Comparison of ENCODE assay signal across 7 mouse cellular contexts in the genomic region with DNA sequence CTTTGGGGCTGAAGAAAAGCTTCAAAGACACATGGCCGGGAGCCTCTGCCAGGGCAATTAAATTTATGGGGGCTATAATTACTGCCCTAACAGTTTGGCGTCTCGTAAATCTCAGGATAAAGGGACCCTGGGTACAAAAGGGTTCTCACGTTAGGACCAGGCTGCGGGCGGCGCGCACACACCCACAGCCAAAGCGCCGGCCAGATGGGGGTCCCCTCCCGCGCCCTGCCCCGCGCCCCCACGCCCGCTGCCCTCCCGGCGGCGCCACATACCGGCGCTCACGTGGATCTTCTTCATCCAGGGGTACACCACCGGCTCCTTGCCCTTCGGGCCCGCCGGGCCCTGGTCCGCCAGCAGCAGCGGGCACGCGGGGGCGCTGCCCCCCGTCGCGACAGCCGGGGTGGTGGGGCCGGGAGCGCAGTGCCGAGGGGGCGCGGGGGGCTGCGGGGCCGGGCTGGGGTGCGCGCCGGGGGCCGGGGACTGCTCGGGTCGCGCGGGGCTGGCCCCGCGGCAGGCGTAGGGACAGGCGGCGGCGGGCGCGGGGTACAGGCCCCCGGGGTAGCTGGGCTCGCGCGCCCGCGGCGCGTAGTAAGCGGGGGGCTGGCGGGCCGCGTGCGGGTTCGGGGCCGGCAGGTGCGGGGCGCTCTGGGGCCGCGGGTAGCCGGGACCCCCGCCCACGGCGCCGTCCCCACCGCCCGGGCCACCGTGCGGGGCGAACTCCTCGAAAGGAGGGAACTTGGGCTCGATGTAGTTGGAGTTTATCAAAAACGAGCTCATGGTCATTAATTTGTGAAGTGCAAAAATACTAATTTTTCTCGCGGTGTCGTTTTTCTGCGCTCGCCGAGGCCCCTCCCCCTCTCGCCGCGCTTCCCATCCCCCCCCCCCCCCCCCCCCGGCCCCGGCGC. TPM values are rescaled to one million over a fixed set of nuclear protein-coding genes. Genes with fewer than 3 reads are reported as not detected.
DNase-seq lines count a peak whose midpoint lies in the region; ATAC-seq and TF ChIP-seq lines count a peak whose summit lies in the region.

A gene (minus strand): TSS at position 848 of the 905 bp plus-strand sequence.

- no peaks in the 10 kb centered on the region for H3K36me3 ChIP-seq in testis, adult 2 months (ENCODE audit: control insufficient read depth, insufficient read depth, low read length)
- H3K36me3 ChIP-seq in forebrain, embryonic 14.5 days (ENCODE audit: control insufficient read depth, insufficient read depth, low read length), result no peaks in the 10 kb centered on the region
- H3K36me3 ChIP-seq in neural tube, embryonic 11.5 days (ENCODE audit: control insufficient read depth, insufficient read depth, low read length), result peaks cover 2% of the 10 kb centered on the region; the same call in 1 of the 2 replicates

- no peak for TF ChIP-seq POLR2A in testis, adult 2 months (IDR thresholded peaks at IDR 0.05; ENCODE audit: control insufficient read depth, low read depth, low read length)

- peak within 1 kb of the TSS; percentile 61 for H3K4me2 ChIP-seq in forebrain, embryonic 14.5 days (ENCODE audit: low read length)
- peak within 1 kb of the TSS; percentile 99 for H3K4me2 ChIP-seq in neural tube, embryonic 11.5 days (ENCODE audit: low read depth)

- no peak for TF ChIP-seq CTCF in testis, adult 2 months (IDR thresholded peaks at IDR 0.05; ENCODE audit: control insufficient read depth, insufficient read depth, insufficient replicate concordance, low read depth, low read length)

- H3K27me3 ChIP-seq in testis, adult 2 months (ENCODE audit: control insufficient read depth, insufficient read depth, low read length), result no peaks in the 10 kb centered on the region
- H3K27me3 ChIP-seq in forebrain, embryonic 14.5 days (replicated peaks; ENCODE audit: control insufficient read depth, insufficient read depth, low read length), result peaks cover 97% of the 10 kb centered on the region
- H3K27me3 ChIP-seq in neural tube, embryonic 11.5 days (ENCODE audit: control insufficient read depth, insufficient read depth, low read length), result no peaks in the 10 kb centered on the region

- no peak for ATAC-seq in forebrain, embryonic 14.5 days
- peak; percentile 75 for ATAC-seq in neural tube, embryonic 11.5 days (ENCODE audit: insufficient read depth, low FRiP score, low TSS enrichment)

- no peak within 1 kb of the TSS for H3K9ac ChIP-seq in forebrain, embryonic 14.5 days (ENCODE audit: low read length)
- H3K9ac ChIP-seq in neural tube, embryonic 11.5 days (ENCODE audit: low read length), result peak within 1 kb of the TSS; percentile 97

- 0% methylated on average over 64 of the region's 102 CpGs for WGBS in forebrain, embryonic 14.5 days
- WGBS in neural tube, embryonic 11.5 days, result under 1% methylated on average over 58 of the region's 102 CpGs

- peak within 1 kb of the TSS; percentile 96 for H3K4me3 ChIP-seq in testis, adult 2 months (ENCODE audit: control insufficient read depth, low read depth, low read length)
- H3K4me3 ChIP-seq in forebrain, embryonic 14.5 days (ENCODE audit: low read depth, low read length), result peak within 1 kb of the TSS; percentile 33
- peak within 1 kb of the TSS; percentile 85 for H3K4me3 ChIP-seq in neural tube, embryonic 11.5 days (ENCODE audit: low read depth, low read length)

- peaks cover 10% of the 10 kb centered on the region for H3K4me1 ChIP-seq in testis, adult 2 months (ENCODE audit: control insufficient read depth, insufficient read depth, low read length)
- H3K4me1 ChIP-seq in forebrain, embryonic 14.5 days (ENCODE audit: control insufficient read depth, insufficient read depth, low read length), result peaks cover 6% of the 10 kb centered on the region; the same call in 1 of the 2 replicates
- H3K4me1 ChIP-seq in neural tube, embryonic 11.5 days (ENCODE audit: control insufficient read depth, insufficient read depth, low read length), result peaks cover 63% of the 10 kb centered on the region

- H3K27ac ChIP-seq in testis, adult 2 months (ENCODE audit: control insufficient read depth, insufficient read depth, low read depth, low read length), result peak within 1 kb of the TSS; percentile 69
- H3K27ac ChIP-seq in forebrain, embryonic 14.5 days (ENCODE audit: low read depth, low read length), result no peak within 1 kb of the TSS
- H3K27ac ChIP-seq in neural tube, embryonic 11.5 days (ENCODE audit: low read depth, low read length), result peak within 1 kb of the TSS; percentile 100

- no peak for DNase-seq in testis, postnatal 14 days (ENCODE audit: low spot score)
- no peak for DNase-seq in forebrain, embryonic 14.5 days (ENCODE audit: low spot score)
- DNase-seq in kidney, postnatal 4 days, result peak; percentile 41 to 66
- peak; percentile 82 for DNase-seq in neural tube, embryonic 11.5 days (ENCODE audit: low spot score)
- no peak for DNase-seq in left cerebral cortex, adult 8-10 months (ENCODE audit: low spot score in 2 of 2)
- DNase-seq in T-cell, adult 2 months (ENCODE audit: low spot score), result no peak

- H3K9me3 ChIP-seq in forebrain, embryonic 14.5 days (replicated peaks; ENCODE audit: control insufficient read depth, low read length), result no peaks in the 10 kb centered on the region
- H3K9me3 ChIP-seq in neural tube, embryonic 11.5 days (ENCODE audit: control insufficient read depth, low read length), result no peaks in the 10 kb centered on the region

RNA-seq across cellular contexts. Expression of the gene that starts here (rescaled TPM):
- polyA plus RNA-seq in testis, adult 2 months (2012; rRNA removed), result 61.2 and 65.3 TPM in 2 replicates
- not detected in 2 replicates for polyA plus RNA-seq in forebrain, embryonic 14.5 days (2014; fragmentation: Nextera tagmentation; extraction: Ambion mirVana)
- 10.2 and 11.7 TPM in 2 replicates for polyA plus RNA-seq in neural tube, embryonic 11.5 days (2014; fragmentation: Nextera tagmentation; extraction: Ambion mirVana)
- not detected for total RNA-seq in left cerebral cortex, adult 8-10 months (2022)

Comparison
In these comparisons a context has a peak if more than half of its experiments do, and no peak if none do; other contexts are left out.
1. RNA of the gene that starts here (polyA plus RNA-seq): 61.2 to 65.3 TPM in testis, adult 2 months and 10.2 to 11.7 TPM in neural tube, embryonic 11.5 days; not detected in forebrain, embryonic 14.5 days; every median in the first group is over 10 times any median in the second.
2. H3K4me3 ChIP-seq: peak in every context shown above with its lines; median percentile 96 in testis, adult 2 months; 85 in neural tube, embryonic 11.5 days; 33 in forebrain, embryonic 14.5 days.
3. DNase-seq: peak in kidney, postnatal 4 days (2 of 2) and neural tube, embryonic 11.5 days (single experiment); none in testis, postnatal 14 days (single experiment), forebrain, embryonic 14.5 days (single experiment), left cerebral cortex, adult 8-10 months (0 of 2) and T-cell, adult 2 months (single experiment).